Mouse (Mus musculus) ES-Bruce4 (cell line): ENCODE results near the gene Slc5a5. TPM values are rescaled to one million over a fixed set of nuclear protein-coding genes. Genes with fewer than 3 reads are reported as not detected.

Experiments
- H3K27ac ChIP-seq: 2 replicates; pipeline ENCODE4 v1.5.1; 2012; ENCODE audit warnings: low read length, inconsistent platforms; ENCODE audit not compliant: insufficient read depth
- H3K27me3 ChIP-seq: 2 replicates; pipeline ENCODE4 v1.6.1; 2012; ENCODE audit warnings: mild to moderate bottlenecking, low read length, inconsistent platforms; ENCODE audit not compliant: control insufficient read depth, poor library complexity, insufficient read depth, severe bottlenecking
- H3K36me3 ChIP-seq: 2 replicates; pipeline ENCODE4 v1.6.1; 2012; ENCODE audit warnings: inconsistent platforms, mild to moderate bottlenecking, low read length, moderate library complexity; ENCODE audit not compliant: control insufficient read depth, poor library complexity, insufficient read depth, severe bottlenecking
- H3K4me1 ChIP-seq: one replicate; pipeline ENCODE4 v1.8.1; 2011; ENCODE audit warnings: low read length; ENCODE audit not compliant: control insufficient read depth, insufficient read depth
- H3K4me3 ChIP-seq: 2 replicates; pipeline ENCODE4 v1.5.1; 2011; ENCODE audit warnings: low read depth, mild to moderate bottlenecking, low read length
- H3K9ac ChIP-seq: 2 replicates; pipeline ENCODE4 v1.6.1; 2012; ENCODE audit warnings: low read depth, mild to moderate bottlenecking, inconsistent platforms; ENCODE audit not compliant: poor library complexity, severe bottlenecking
- H3K9me3 ChIP-seq: replicated peaks from 2 replicates; pipeline ENCODE4 v1.6.1; 2012; ENCODE audit warnings: mild to moderate bottlenecking, low read length, inconsistent platforms; ENCODE audit not compliant: control insufficient read depth, poor library complexity, insufficient read depth, severe bottlenecking
- CTCF ChIP-seq: IDR thresholded peaks from one replicate; pipeline ENCODE4 v1.8.1; 2011; ENCODE audit warnings: low read depth, low read length
- EP300 ChIP-seq: IDR thresholded peaks from 2 replicates; pipeline ENCODE4 v1.6.1; 2011; ENCODE audit warnings: low read depth, low read length; ENCODE audit not compliant: insufficient read depth
- POLR2A ChIP-seq: IDR thresholded peaks from one replicate; pipeline ENCODE4 v1.8.1; 2011; ENCODE audit warnings: low read length; ENCODE audit not compliant: insufficient read depth
- polyA plus RNA-seq: library from polyadenylated mRNA; stranded (reverse); fragments of >200 nt; gene quantifications from 2 replicates; pipeline ENCODE4 v1.2.4, GENCODE M21; 2011; ENCODE audit warnings: low read depth; ENCODE audit not compliant: missing spikeins, insufficient read depth, insufficient read length

Gene Slc5a5
- polyA plus RNA-seq, 1 experiment = 13.3 TPM

DNA sequence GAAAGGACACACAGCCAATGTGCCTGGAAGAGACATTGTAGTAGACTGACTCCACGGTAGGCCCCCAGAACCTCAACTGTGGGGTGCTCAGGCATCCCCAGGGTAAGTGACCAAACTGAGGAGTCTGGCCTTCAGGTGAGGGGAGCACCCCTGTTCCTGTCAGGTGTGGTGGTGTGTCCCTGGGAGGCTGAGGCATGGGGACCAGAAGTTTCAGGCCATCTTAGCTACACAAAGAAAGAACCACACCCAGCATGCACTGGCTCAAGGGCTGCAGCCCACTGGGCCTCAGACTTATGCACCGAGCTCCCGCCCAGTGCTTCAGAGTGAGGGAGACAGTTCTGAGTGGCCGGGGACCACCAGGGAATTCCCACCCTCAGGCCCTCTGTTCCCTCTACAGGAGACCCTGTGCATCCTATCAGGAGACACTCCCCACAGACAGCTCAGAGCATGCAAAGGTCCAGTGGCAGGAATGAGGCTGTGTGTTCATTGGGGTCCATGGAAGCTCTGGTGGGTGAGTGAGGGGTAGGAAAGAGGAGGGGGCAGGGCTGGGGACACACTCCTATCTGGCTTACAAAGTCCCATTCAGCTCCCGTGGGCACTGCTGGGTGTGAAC, 21.3 kb downstream of the Slc5a5 start:
- Histone ChIP-seq H3K4me3 (no peak overlapping the region), H3K4me1 (peaks cover 4% of the 10 kb centered on the region), H3K27me3 (no peaks in the 10 kb centered on the region), H3K9me3 (no peaks in the 10 kb centered on the region), H3K27ac (no peak overlapping the region), H3K36me3 (no peaks in the 10 kb centered on the region; the same call in 1 of the 2 replicates), H3K9ac (no peak overlapping the region)
- TF ChIP-seq EP300 (no peak), POLR2A (no peak), CTCF (no peak)

DNA sequence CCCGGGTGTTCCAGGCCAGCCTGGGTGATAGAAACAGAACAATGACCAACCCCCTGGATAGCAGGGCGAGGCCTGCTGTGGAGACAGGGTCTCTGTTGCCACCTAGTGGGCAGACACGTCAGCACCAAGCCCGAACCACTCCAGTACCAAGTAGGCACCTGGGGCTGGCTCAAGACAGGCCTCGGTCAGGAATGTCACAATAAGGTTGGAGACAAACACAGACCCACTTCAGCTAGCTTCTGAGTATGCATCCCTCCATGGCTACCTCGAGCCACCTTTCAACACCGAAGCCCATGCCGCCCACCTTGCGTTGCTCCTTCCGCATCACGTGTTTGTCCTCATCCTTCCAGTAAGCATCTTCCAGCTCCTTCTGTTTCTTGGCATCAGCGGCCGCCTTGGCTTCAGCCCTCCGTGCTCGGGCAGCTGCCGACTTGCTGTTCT, 22.9 kb downstream of the Slc5a5 start:
- H3K9ac ChIP-seq = peak overlapping the region; percentile 6; the same call in 1 of the 2 replicates
- peaks cover 4% of the 10 kb centered on the region for H3K4me1 ChIP-seq
- peak overlapping the region; percentile 15; the same call in 1 of the 2 replicates for H3K27ac ChIP-seq

DNA sequence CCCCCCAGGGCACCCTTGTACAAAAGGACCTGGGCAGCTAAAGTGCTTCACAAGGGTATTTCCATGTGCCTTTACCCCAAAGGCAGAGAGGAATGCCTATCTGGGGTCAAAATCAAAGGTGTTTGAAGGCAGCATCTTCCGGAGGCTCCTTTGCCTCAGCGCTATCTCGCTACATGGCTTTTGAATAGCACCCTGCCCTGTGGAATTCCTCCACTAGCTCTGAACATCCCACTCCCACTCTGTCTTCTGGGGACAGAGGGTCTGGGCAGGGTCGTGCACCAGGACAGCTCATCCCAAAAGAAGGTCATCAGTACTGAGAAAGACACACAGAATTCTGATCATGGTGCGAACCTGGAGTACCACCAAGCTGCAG, 23.4 kb downstream of the Slc5a5 start:
- no peaks in the 10 kb centered on the region; the same call in 1 of the 2 replicates for H3K36me3 ChIP-seq
- peak overlapping the region; percentile 55 for H3K4me3 ChIP-seq
- H3K9ac ChIP-seq = peak overlapping the region; percentile 30
- H3K27ac ChIP-seq = peak overlapping the region; percentile 23
- H3K4me1 ChIP-seq = peaks cover 6% of the 10 kb centered on the region
- no peaks in the 10 kb centered on the region for H3K9me3 ChIP-seq
- no peak for TF ChIP-seq EP300
- no peak for TF ChIP-seq POLR2A
- TF ChIP-seq CTCF = no peak
- H3K27me3 ChIP-seq = 0 out of 2 replicates have a peak, but pooled peaks cover 3% of the 10 kb centered on the region

More for the DNA sequence above, 22.9 kb downstream of the Slc5a5 start:
- peak; percentile 96 for TF ChIP-seq CTCF
- peak; percentile 57; the same call in 1 of the 2 replicates for TF ChIP-seq EP300
- TF ChIP-seq POLR2A = no peak
- no peaks in the 10 kb centered on the region for H3K27me3 ChIP-seq
- H3K9me3 ChIP-seq = no peaks in the 10 kb centered on the region
- H3K36me3 ChIP-seq = no peaks in the 10 kb centered on the region; the same call in 1 of the 2 replicates
- H3K4me3 ChIP-seq = peak overlapping the region; percentile 9; the same call in 1 of the 2 replicates

DNA sequence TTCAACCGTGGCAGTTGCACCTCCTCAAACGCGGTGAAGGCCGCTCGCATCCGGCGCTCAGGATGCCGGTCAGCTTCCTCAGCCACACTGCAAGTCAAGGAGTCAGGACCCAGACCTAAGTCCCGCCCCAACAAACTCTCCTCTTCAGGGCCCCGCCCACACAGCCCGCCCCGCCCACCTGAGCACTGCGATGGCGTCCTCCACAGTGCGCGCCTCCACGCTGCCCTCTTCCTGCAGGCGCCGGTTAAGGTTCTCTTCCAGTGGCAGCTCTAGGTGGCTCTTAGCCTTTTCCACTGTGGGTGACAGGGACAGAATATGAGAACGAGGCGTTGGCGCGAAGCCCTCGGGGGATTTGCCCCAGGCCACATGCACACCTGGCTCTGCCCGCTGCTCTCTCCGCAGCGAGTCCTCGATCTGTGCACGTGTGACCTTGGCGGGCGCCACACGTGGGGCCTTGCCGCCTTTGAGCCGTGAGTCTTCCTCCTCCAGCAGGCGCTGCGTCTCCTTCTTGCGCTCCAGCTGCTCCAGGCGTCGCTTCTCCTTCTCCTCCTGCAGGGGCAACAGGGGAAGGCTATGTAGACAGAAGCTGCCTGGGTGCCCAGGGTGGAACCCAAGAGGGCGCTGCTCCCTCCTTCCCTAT, 23.9 kb downstream of the Slc5a5 start:
- Histone ChIP-seq H3K36me3 (no peaks in the 10 kb centered on the region; the same call in 1 of the 2 replicates), H3K27me3 (0 out of 2 replicates have a peak, but pooled peaks cover 4% of the 10 kb centered on the region), H3K4me1 (peaks cover 7% of the 10 kb centered on the region), H3K9ac (peak overlapping the region; percentile 30), H3K4me3 (peak overlapping the region; percentile 55), H3K27ac (peak overlapping the region; percentile 23), H3K9me3 (no peaks in the 10 kb centered on the region)
- peak; percentile 53 for TF ChIP-seq POLR2A
- no peak for TF ChIP-seq EP300

DNA sequence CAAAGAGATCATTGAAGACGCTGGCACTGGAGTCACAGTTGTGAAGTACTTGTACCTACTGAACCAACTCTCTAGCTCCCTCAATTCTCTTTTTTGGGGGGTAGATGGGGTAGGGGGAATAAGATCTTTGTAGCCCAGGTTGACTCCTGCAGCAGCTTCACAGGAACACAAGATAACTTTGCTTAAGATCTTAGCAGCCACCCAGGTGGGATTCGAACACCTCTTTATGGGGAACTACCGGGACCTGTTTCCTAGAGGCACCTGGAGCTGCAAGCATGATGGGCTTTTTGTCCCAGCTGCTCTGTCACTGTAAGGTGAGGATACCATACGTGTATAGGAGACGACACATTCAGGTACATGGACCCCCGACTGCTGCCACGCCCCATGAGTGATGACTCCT, 26.0 kb downstream of the Slc5a5 start:
- H3K36me3 ChIP-seq = no peaks in the 10 kb centered on the region; the same call in 1 of the 2 replicates
- no peak overlapping the region for H3K27ac ChIP-seq
- H3K4me3 ChIP-seq = no peak overlapping the region
- TF ChIP-seq CTCF = no peak
- no peak for TF ChIP-seq POLR2A
- TF ChIP-seq EP300 = no peak
- no peaks in the 10 kb centered on the region for H3K9me3 ChIP-seq
- H3K4me1 ChIP-seq = peaks cover 4% of the 10 kb centered on the region
- H3K9ac ChIP-seq = no peak overlapping the region
- H3K27me3 ChIP-seq = peaks cover 14% of the 10 kb centered on the region
